Mouse (Mus musculus) neutrophil, adult 5-6 weeks (primary cell): ENCODE measurements around the gene Uap1. TPM values are rescaled to one million over a fixed set of nuclear protein-coding genes. Genes with fewer than 3 reads are reported as not detected.
"Not testable (repeated sequence)": the region's sequence is repeated elsewhere in the genome, so short reads cannot be mapped to it uniquely, and the experiment has no call there.

ENCODE experiments used
- ATAC-seq: fragments of 151-379, 151-347 bp; 2 replicates; pipeline ENCODE4 v1.8.0; 2017; ENCODE audit warnings: mild to moderate bottlenecking, moderate TSS enrichment; ENCODE audit not compliant: insufficient number of reproducible peaks, poor library complexity, low FRiP score, severe bottlenecking; ENCODE audit errors: extremely low read depth
- total RNA-seq: library from RNA; stranded (forward); fragments of 200-1000 nt; gene quantifications from 2 replicates; pipeline ENCODE4 v1.2.3, GENCODE M21; 2017

The Uap1 gene
- total RNA-seq, 1 experiment from 2014 or later = 44.3 TPM

DNA sequence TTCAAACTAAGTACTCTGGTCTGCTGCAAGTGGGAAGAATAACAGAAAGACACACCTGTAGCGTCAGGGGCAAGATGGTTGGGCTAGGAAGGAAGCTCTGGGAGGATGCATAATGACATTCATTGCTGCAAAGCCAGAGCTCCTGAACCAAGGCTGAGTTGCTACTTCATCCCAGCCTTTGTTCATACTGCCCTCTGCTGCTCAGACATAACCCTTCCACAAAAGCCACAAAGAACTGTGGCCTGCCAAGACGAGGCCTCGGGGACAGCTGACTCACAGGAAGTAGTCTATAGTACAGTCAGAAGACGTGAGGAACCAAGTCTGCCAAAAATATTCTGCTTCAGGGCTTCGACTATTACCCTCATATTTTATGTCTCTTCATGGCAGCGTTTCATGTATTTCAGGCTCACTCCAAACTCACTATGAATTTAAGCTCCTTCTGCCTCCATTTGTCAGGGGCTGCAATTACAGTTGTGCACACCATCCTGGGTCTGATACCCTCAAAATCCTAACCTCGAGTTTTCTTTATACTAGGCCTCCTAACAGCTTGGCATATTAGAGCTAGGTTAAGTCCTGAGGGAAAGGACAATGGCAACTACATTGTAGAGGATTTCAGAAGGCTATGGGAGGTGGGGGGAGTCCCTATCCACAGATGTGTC is 38.3 kb downstream of the Uap1 start:
- peak; percentile 96 for ATAC-seq

- no peak for ATAC-seq
These were observed 40.5 kb downstream of the Uap1 start for GRCm38 (mm10) chr1:170134264-170134663.

GRCm38 (mm10) chr1:170130962-170131361 is 43.8 kb downstream of the Uap1 start:
- ATAC-seq = no peak

GRCm38 (mm10) chr1:170124644-170125043 is 50.1 kb downstream of the Uap1 start:
- no peak for ATAC-seq

- no peak for ATAC-seq
These were observed 61.1 kb downstream of the Uap1 start for GRCm38 (mm10) chr1:170113616-170114015.

DNA sequence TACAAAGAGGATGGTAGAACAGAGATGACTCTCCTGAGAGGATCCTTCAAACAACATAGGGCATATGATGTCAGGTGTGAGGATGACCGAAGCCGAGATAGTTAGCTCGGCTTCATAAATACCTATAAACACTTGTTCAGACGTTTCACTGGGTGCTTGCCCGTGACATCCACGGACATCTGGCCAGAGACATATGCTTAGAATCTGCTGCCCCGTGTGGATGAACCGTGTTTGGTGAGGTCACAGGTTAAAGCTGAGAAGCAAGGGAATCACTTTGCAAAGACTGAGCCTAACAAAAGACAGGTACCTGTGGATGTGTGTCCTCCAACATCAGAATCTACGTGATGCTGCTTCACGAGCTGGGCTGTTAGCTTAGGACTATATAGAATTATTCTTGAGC is 62.5 kb downstream of the Uap1 start:
- no peak for ATAC-seq

DNA sequence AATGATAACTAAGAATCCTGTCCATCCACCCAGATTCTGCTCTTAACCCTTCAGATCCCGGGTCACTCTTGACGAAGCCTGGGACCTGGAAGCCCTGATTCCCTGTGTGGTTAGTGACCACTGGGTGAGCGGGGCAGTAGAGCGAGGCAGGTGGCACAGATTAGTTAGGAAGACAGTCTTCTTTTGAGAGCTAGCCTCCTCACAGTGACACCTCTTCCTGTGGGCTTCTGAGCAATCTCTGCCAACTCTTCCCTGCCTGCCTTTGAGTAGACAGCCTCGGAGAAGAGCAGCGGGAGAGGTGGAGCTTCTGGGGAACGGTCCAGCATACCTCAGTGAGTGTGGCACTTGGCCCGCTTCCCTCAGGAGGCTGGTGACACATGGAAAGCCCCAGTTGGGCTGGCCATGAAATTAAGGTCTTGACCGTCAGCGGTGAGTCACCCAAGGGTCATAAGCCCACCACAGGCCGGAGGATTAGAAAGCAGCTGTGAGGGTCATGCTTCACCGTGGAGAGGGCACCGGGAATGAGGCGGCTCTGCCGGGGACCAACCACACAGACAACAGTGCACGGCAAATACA is 63.0 kb downstream of the Uap1 start:
- no peak for ATAC-seq

DNA sequence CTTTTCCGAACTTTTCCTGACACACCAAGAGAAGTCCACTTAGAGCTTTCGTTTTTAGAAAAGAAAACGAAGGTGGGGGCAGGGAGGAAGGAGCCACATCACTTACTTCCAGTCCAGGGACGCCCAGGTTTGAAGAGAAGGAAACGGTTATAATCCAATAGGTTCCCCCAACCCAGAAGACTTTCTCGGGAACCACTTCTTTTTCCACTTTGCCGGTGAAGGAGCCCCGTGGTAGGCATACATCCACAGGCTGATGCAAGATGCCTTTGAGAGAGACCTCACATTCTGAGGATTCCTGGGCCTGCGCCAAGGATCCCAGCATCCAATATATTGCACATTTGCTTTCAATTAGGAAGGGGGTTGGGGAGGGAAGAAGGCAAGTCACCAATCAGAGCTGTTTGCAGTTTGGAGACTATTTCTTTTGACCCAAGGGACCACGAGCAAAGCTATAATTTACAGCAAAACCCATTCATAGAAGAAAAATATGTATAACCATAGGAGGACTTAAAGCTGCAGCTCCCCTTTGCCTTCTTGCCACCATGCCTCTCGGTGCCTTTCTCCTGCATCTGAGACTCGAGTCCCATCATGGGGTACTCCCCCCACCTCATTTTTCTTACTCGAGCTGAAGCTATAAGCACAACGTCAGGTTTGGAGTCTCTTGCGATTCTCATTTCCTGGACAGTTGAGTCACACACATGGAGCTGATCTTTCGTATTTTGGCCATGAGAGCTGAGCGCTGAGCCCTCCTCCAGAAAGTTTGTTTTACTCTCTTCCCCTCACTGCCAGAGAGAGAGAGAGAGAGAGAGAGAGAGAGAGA is 64.0 kb downstream of the Uap1 start, which contains the start of gene Ddr2:
TSS of gene Ddr2 (minus strand) at position 247 of the 817 bp plus-strand sequence.
- no peak for ATAC-seq

GRCm38 (mm10) chr1:170109776-170110515 is 64.8 kb downstream of the Uap1 start:
- no peak for ATAC-seq

DNA sequence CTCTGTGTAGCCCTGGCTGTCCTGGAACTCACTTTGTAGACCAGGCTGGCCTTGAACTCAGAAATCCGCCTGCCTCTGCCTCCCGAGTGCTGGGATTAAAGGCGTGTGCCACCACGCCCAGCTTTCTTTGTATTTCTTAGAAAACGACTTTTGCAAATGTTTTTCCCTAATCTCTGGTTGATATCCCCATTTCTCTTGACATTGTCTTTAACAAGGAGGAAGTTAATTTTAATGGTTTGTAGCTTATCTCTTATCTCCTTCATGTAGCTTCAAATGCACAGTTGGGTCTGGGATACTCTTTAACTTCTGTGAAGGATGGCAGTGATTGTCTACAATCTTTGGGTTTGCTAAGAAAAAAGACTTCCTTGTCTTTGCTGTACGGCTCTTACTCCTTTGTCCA is 71.9 kb downstream of the Uap1 start:
- not testable (repeated sequence) for ATAC-seq

Other genes starting within 250 kb of the Uap1 start
- not detected in 2 replicates for gene Ccdc190, start 246.3 kb downstream of the Uap1 start, total RNA-seq
- gene Hsd17b7, start 205.7 kb downstream of the Uap1 start, total RNA-seq = 3.4 and 4.3 TPM in 2 replicates
- gene Ddr2, start 64.2 kb downstream of the Uap1 start, total RNA-seq = not detected in 2 replicates
- gene Uhmk1, start 40.4 kb upstream of the Uap1 start, total RNA-seq = 64.7 and 69.0 TPM in 2 replicates
- not detected in 2 replicates for gene Sh2d1b2, start 57.8 kb upstream of the Uap1 start, total RNA-seq
- 2.0 TPM in 2 replicates for gene Sh2d1b1, start 102.4 kb upstream of the Uap1 start, total RNA-seq
- gene Gm7694, start 131.4 kb upstream of the Uap1 start, total RNA-seq = 2.7 and 2.8 TPM in 2 replicates
- gene Spata46, start 133.8 kb upstream of the Uap1 start, total RNA-seq = not detected in 2 replicates